Mouse (Mus musculus): ENCODE results near the gene Nmt1. TPM values are rescaled to one million over a fixed set of nuclear protein-coding genes. Genes with fewer than 3 reads are reported as not detected.

Nmt1 gene
- polyA plus RNA-seq, 1 experiment from 2014 or later = 49.4 TPM

DNA sequence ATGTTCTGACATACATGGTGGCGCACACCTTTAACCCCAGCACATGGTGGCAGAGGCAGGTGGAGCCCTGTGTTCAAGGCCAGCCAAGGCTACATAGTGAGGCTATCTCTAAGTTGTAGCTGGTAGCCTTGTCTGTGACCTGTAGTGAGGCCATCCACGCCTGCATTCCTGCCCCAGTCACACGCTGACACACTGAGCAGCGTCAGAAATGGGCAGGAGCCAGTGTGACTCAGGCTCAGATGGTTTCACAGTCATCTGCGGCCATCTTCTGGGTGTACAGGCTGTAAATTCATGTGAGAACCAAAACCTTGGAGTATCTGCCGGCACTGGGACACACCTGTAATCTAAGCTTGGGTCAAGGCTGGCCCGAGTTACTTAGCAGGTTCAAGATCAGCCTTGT lies 28.6 kb downstream of the Nmt1 start:
- Histone ChIP-seq H3K4me2 (no peak overlapping the region), H3K9ac (ENCODE audit: low read depth, low read length) (no peak overlapping the region), H3K36me3 (ENCODE audit: control insufficient read depth, insufficient read depth, low read length) (peaks cover 40% of the 10 kb centered on the region), H3K27me3 (ENCODE audit: control insufficient read depth, insufficient read depth, low read length) (no peaks in the 10 kb centered on the region), H3K27ac (ENCODE audit: low read depth, low read length) (no peak overlapping the region), H3K4me1 (ENCODE audit: control insufficient read depth, insufficient read depth, low read length) (peaks cover 6% of the 10 kb centered on the region), H3K9me3 (replicated peaks; ENCODE audit: control insufficient read depth, low read length) (no peaks in the 10 kb centered on the region), H3K4me3 (ENCODE audit: low read depth, low read length) (no peak overlapping the region)
- 90% methylated on average over 7 of the region's 7 CpGs for WGBS (ENCODE audit: insufficient replicate concordance)
- ATAC-seq (replicated peaks; ENCODE audit: insufficient number of reproducible peaks, low FRiP score, low TSS enrichment) = no peak

DNA sequence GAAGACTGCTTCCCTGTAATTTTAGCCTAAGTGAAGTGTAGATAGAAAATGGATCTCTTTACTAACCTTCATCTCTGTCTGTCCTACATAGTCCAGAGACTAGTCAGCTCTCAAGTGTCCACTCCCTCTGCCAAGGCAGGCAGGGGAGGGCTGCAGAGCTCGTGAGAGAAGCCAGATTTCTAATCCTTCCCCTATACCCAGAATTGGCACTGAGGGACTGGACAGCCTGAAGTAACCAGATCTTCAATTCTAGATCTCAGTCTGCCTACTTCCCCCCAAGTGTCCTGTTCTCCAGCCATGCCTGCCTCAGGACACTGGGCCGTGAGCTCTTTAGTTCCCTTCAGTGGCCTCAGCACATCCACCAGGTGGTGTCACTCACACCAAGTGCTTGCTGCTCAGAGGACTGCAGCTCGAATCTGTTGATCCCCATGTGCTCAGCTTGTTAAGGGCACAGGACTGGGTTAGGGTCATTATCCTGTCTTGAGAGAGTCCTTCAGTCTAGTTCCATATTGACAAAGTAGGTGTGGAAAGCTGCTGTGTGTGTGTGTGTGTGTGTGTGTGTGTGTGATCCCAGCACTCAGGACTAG lies 30.6 kb downstream of the Nmt1 start:
- no peak for ATAC-seq (replicated peaks; ENCODE audit: insufficient number of reproducible peaks, low FRiP score, low TSS enrichment)
- Histone ChIP-seq H3K4me3 (ENCODE audit: low read depth, low read length) (no peak overlapping the region), H3K9me3 (replicated peaks; ENCODE audit: control insufficient read depth, low read length) (no peaks in the 10 kb centered on the region), H3K4me1 (ENCODE audit: control insufficient read depth, insufficient read depth, low read length) (no peaks in the 10 kb centered on the region), H3K27me3 (ENCODE audit: control insufficient read depth, insufficient read depth, low read length) (no peaks in the 10 kb centered on the region), H3K4me2 (no peak overlapping the region), H3K9ac (ENCODE audit: low read depth, low read length) (0 out of 2 replicates have a peak overlapping the region, but pooled peaks have one; percentile 30), H3K27ac (ENCODE audit: low read depth, low read length) (no peak overlapping the region), H3K36me3 (ENCODE audit: control insufficient read depth, insufficient read depth, low read length) (peaks cover 46% of the 10 kb centered on the region)
- WGBS (ENCODE audit: insufficient replicate concordance) = 70% methylated on average over 3 of the region's 3 CpGs

DNA sequence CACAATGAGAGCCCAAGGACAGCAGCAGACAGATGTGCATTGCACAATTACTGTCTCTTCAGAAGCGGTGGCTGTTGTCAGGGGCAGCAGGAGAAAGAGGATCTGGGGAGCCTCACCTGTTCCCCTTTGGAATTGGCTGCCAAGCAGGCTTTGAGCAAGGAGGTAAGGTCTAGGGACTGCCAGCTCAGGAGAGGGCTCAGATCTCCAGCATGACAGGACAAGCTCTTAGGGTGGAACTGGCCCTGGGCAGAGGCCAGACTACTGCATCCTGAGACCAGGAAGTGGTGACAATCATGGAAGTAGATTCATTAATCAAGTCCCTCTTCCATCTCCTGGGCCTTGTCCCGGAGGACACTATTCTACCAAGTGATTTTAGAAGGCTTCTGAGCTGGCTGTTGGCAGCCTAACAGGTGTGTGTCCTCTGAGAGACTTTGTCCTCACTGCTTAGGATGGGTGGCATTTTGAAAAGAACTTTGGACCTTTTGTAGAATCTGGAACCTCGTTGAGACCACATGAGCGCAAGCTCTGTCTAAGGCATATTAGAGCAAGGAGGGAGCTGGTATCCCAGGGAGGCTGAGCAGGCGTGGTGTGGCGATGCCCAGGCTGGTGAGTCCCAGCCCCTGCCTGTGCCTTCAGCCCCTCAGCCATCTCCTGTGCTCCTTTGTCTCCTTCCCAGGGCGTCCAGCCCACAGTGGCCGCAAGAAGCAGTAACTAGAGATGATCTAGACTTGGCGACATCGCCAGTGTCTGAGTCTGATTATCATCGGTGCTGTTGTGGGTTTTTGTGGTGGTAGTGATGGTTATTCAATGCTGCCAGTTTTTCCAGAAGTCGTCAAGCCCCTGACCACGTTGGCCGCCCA lies 38.4 kb downstream of the Nmt1 start:
- H3K36me3 ChIP-seq (ENCODE audit: control insufficient read depth, insufficient read depth, low read length) = peaks cover 30% of the 10 kb centered on the region

DNA sequence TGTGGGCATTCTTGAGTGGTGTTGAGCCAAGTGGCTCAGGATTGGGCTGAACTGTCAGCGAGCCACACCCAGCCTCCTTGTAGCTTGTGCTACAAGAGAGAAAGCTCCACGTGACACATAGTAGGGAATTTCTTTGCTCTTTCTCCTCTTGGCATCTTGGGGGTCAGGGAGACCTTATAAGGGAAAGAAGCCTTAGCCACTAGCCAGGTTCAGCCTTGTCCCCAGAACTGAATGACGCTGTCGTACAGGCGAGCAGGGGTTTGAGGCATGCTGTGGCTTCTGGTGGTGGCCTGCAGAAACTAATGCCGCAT lies 39.0 kb downstream of the Nmt1 start:
- no peak overlapping the region for H3K9ac ChIP-seq (ENCODE audit: low read depth, low read length)
- peaks cover 25% of the 10 kb centered on the region for H3K36me3 ChIP-seq (ENCODE audit: control insufficient read depth, insufficient read depth, low read length)
- H3K27ac ChIP-seq (ENCODE audit: low read depth, low read length) = no peak overlapping the region
- H3K4me3 ChIP-seq (ENCODE audit: low read depth, low read length) = no peak overlapping the region
- WGBS (ENCODE audit: insufficient replicate concordance) = 80% methylated on average over 6 of the region's 6 CpGs
- H3K27me3 ChIP-seq (ENCODE audit: control insufficient read depth, insufficient read depth, low read length) = no peaks in the 10 kb centered on the region
- no peaks in the 10 kb centered on the region for H3K9me3 ChIP-seq (replicated peaks; ENCODE audit: control insufficient read depth, low read length)
- H3K4me1 ChIP-seq (ENCODE audit: control insufficient read depth, insufficient read depth, low read length) = peaks cover 6% of the 10 kb centered on the region; the same call in 1 of the 2 replicates
- ATAC-seq (replicated peaks; ENCODE audit: insufficient number of reproducible peaks, low FRiP score, low TSS enrichment) = no peak
- no peak overlapping the region for H3K4me2 ChIP-seq

More for the DNA sequence above, 38.4 kb downstream of the Nmt1 start:
- 91% methylated on average over 14 of the region's 14 CpGs for WGBS (ENCODE audit: insufficient replicate concordance)
- H3K9ac ChIP-seq (ENCODE audit: low read depth, low read length) = no peak overlapping the region
- 0 out of 2 replicates have a peak, but pooled peaks have one; percentile 45 for ATAC-seq (replicated peaks; ENCODE audit: insufficient number of reproducible peaks, low FRiP score, low TSS enrichment)
- peaks cover 6% of the 10 kb centered on the region; the same call in 1 of the 2 replicates for H3K4me1 ChIP-seq (ENCODE audit: control insufficient read depth, insufficient read depth, low read length)
- H3K4me3 ChIP-seq (ENCODE audit: low read depth, low read length) = no peak overlapping the region
- H3K9me3 ChIP-seq (replicated peaks; ENCODE audit: control insufficient read depth, low read length) = no peaks in the 10 kb centered on the region
- H3K27ac ChIP-seq (ENCODE audit: low read depth, low read length) = no peak overlapping the region
- H3K27me3 ChIP-seq (ENCODE audit: control insufficient read depth, insufficient read depth, low read length) = no peaks in the 10 kb centered on the region
- H3K4me2 ChIP-seq = no peak overlapping the region

DNA sequence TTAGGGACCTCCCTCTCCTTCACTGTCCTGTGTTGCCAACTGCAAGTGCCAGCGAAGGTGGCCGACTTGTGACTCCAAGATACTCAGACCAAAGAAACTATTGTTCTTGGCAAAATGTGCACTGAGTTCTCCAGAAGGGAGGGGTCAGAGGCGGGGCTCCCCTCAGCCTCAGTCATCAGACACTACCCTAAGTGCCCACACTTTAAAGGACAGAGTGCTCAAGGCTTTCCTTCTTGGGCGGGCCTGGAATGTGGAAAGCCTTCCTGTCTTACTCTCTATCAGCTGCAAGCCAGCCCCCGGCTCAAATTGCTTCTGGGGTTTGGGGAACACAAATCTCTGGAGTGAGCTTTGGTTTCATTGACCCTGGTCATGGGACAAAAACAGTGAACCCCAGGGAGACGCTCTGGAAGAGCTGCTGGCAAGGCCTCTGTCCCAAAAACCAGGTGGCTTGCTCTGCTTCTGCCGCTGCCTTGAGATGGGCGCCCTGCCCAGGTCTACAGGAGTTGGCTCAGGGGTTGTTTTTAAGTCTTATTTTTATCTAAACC lies 39.5 kb downstream of the Nmt1 start:
- peak overlapping the region; percentile 10; the same call in 1 of the 2 replicates for H3K27ac ChIP-seq (ENCODE audit: low read depth, low read length)
- no peaks in the 10 kb centered on the region for H3K27me3 ChIP-seq (ENCODE audit: control insufficient read depth, insufficient read depth, low read length)
- H3K4me3 ChIP-seq (ENCODE audit: low read depth, low read length) = no peak overlapping the region
- H3K9me3 ChIP-seq (replicated peaks; ENCODE audit: control insufficient read depth, low read length) = no peaks in the 10 kb centered on the region
- 60% methylated on average over 8 of the region's 8 CpGs for WGBS (ENCODE audit: insufficient replicate concordance)
- H3K36me3 ChIP-seq (ENCODE audit: control insufficient read depth, insufficient read depth, low read length) = peaks cover 25% of the 10 kb centered on the region
- no peak overlapping the region for H3K9ac ChIP-seq (ENCODE audit: low read depth, low read length)
- peaks cover 6% of the 10 kb centered on the region; the same call in 1 of the 2 replicates for H3K4me1 ChIP-seq (ENCODE audit: control insufficient read depth, insufficient read depth, low read length)
- no peak overlapping the region for H3K4me2 ChIP-seq
- ATAC-seq (replicated peaks; ENCODE audit: insufficient number of reproducible peaks, low FRiP score, low TSS enrichment) = no peak; the same call in 1 of the 2 replicates

DNA sequence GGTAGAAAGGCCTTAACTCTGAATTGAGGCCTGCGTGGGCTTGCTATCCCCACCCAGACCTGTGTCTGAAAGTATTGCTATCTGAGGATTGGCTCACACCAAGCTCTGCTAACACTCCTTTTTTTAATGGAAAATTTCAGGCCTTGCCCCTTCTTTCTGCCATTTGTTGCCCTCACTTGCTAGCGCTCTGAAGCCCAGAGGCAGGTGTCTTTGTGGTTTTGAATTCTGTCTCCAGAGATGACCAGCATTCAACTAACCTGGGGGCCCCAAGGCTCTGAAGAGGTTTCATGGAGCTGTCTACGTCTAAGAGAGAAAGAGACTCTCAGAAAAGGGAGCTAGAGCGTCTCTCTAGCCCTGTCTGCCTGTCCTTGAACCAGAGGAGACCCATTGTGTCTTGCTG lies 40.3 kb downstream of the Nmt1 start:
- WGBS (ENCODE audit: insufficient replicate concordance) = 89% methylated on average over 4 of the region's 4 CpGs
- Histone ChIP-seq H3K36me3 (ENCODE audit: control insufficient read depth, insufficient read depth, low read length) (peaks cover 24% of the 10 kb centered on the region), H3K4me3 (ENCODE audit: low read depth, low read length) (no peak overlapping the region), H3K9me3 (replicated peaks; ENCODE audit: control insufficient read depth, low read length) (no peaks in the 10 kb centered on the region), H3K4me2 (no peak overlapping the region), H3K9ac (ENCODE audit: low read depth, low read length) (no peak overlapping the region), H3K27me3 (ENCODE audit: control insufficient read depth, insufficient read depth, low read length) (no peaks in the 10 kb centered on the region), H3K4me1 (ENCODE audit: control insufficient read depth, insufficient read depth, low read length) (peaks cover 6% of the 10 kb centered on the region; the same call in 1 of the 2 replicates), H3K27ac (ENCODE audit: low read depth, low read length) (no peak overlapping the region)
- no peak for ATAC-seq (replicated peaks; ENCODE audit: insufficient number of reproducible peaks, low FRiP score, low TSS enrichment)

DNA sequence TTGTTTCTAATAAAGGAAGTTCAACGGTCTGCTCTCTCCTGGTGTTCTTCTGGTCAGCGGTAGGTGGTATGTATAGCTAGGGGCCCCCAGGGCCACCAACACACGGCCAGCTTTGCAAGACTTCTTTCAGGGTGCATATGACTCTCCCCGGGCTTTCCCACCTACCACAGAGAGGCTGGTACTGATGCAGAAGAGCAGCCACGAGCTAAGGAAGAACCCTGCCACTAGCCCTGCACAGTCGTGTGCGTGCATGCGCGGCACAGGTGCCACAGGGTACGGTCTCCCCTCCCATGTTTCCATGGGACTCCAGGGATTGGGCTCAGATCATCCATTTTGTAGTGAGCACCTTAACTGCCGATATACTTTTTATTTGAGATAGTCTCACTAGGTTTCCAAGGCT lies 40.9 kb downstream of the Nmt1 start:
- peaks cover 20% of the 10 kb centered on the region for H3K36me3 ChIP-seq (ENCODE audit: control insufficient read depth, insufficient read depth, low read length)
- H3K9ac ChIP-seq (ENCODE audit: low read depth, low read length) = no peak overlapping the region
- no peaks in the 10 kb centered on the region for H3K9me3 ChIP-seq (replicated peaks; ENCODE audit: control insufficient read depth, low read length)

DNA sequence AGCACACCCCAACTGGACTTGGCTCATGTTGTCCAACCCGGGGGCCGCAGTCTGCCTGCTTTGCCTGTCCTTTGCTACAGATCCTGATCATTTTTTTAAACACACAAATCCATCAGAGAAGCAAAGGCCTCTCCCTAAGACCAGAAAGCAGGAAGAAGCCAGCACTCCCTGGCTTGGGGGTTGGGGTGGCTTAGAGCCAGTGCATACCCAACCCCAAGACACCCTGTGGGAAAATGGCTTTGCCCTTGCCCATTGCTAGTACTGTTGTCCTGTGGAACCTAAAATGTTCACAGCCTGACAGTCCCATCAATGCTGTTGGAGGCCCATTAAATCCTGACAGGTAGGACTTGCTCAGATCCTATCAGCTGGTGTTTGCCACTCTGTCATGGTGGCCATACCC lies 41.7 kb downstream of the Nmt1 start:
- ATAC-seq (replicated peaks; ENCODE audit: insufficient number of reproducible peaks, low FRiP score, low TSS enrichment) = no peak
- H3K27ac ChIP-seq (ENCODE audit: low read depth, low read length) = no peak overlapping the region
- no peak overlapping the region for H3K9ac ChIP-seq (ENCODE audit: low read depth, low read length)
- peaks cover 12% of the 10 kb centered on the region for H3K36me3 ChIP-seq (ENCODE audit: control insufficient read depth, insufficient read depth, low read length)
- 81% methylated on average over 2 of the region's 2 CpGs for WGBS (ENCODE audit: insufficient replicate concordance)
- no peak overlapping the region for H3K4me3 ChIP-seq (ENCODE audit: low read depth, low read length)
- H3K27me3 ChIP-seq (ENCODE audit: control insufficient read depth, insufficient read depth, low read length) = no peaks in the 10 kb centered on the region
- H3K4me1 ChIP-seq (ENCODE audit: control insufficient read depth, insufficient read depth, low read length) = peaks cover 18% of the 10 kb centered on the region
- no peaks in the 10 kb centered on the region for H3K9me3 ChIP-seq (replicated peaks; ENCODE audit: control insufficient read depth, low read length)
- no peak overlapping the region for H3K4me2 ChIP-seq

More for the DNA sequence above, 40.9 kb downstream of the Nmt1 start:
- 93% methylated on average over 11 of the region's 11 CpGs for WGBS (ENCODE audit: insufficient replicate concordance)
- Histone ChIP-seq H3K4me2 (no peak overlapping the region), H3K4me3 (ENCODE audit: low read depth, low read length) (no peak overlapping the region), H3K4me1 (ENCODE audit: control insufficient read depth, insufficient read depth, low read length) (peaks cover 10% of the 10 kb centered on the region), H3K27me3 (ENCODE audit: control insufficient read depth, insufficient read depth, low read length) (no peaks in the 10 kb centered on the region), H3K27ac (ENCODE audit: low read depth, low read length) (no peak overlapping the region)
- ATAC-seq (replicated peaks; ENCODE audit: insufficient number of reproducible peaks, low FRiP score, low TSS enrichment) = no peak

Measured in heart, embryonic 11.5 days (tissue).